8 mouse cellular contexts compared by ENCODE assay signal in the genomic region with DNA sequence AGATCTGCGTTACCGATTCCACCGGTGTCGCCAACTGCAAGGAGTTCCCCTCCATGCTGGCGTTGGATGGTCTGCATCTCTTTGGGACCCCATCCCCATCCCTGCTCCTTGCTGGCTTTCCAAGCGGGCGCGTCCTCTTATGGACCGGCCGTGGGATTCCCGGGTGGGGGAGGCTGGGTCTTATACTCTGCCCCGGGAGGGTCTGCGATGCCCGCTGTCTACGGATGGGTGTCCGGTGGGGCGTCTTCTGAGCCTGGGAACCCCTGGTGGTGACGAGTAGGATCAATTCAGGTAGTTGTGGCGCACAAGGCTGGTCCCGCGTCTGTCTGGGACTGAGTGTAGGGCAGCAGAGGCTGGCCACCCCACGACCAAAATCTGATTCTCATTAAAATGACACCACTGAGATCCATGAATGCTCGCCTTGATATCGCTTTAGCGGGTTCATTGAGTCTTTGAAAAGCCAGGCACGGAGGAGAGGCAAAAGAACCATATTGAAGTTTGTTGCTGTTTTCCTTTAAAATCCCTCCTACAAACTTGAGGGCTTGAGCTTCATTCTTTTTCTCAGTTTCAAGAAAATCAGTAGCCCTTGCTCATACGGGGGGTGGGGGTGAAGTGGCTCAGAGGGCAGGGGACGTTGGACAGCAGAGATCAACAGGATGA.
A peak's percentile ranks its signal among the peaks of the same experiment; 100 is the strongest.
DNase-seq lines count a peak whose midpoint lies in the region; ATAC-seq lines count a peak whose summit lies in the region.

No protein-coding gene starts in this region.

- H3K36me3 ChIP-seq in megakaryocyte, embryonic 14.5 days (replicated peaks; ENCODE audit: low read length), result no peaks in the 10 kb centered on the region
- H3K36me3 ChIP-seq in hindbrain, embryonic 15.5 days, result no peaks in the 10 kb centered on the region
- no peaks in the 10 kb centered on the region for H3K36me3 ChIP-seq in midbrain, embryonic 11.5 days (ENCODE audit: control insufficient read depth, insufficient read depth, low read length)

- no peak overlapping the region for H3K27ac ChIP-seq in hindbrain, embryonic 15.5 days (replicated peaks)
- no peak overlapping the region for H3K27ac ChIP-seq in midbrain, embryonic 11.5 days (ENCODE audit: low read depth, low read length)

- H3K9ac ChIP-seq in hindbrain, embryonic 15.5 days, result peak overlapping the region; percentile 44
- H3K9ac ChIP-seq in midbrain, embryonic 11.5 days (ENCODE audit: low read length), result peak overlapping the region; percentile 4

- H3K4me1 ChIP-seq in megakaryocyte, embryonic 14.5 days, result peaks cover 24% of the 10 kb centered on the region
- peaks cover 15% of the 10 kb centered on the region for H3K4me1 ChIP-seq in hindbrain, embryonic 15.5 days (replicated peaks)
- 0 out of 2 replicates have a peak, but pooled peaks cover 3% of the 10 kb centered on the region for H3K4me1 ChIP-seq in midbrain, embryonic 11.5 days (ENCODE audit: control insufficient read depth, insufficient read depth, low read length)

- DNase-seq in adrenal gland, postnatal 14 days, result peak; percentile 27
- no peak for DNase-seq in adrenal gland, adult 18-20 months (ENCODE audit: low spot score in 2 of 2)
- peak; percentile 93 for DNase-seq in midbrain, embryonic 11.5 days (ENCODE audit: low spot score, missing footprints)
- peak; percentile 45 to 58 for DNase-seq in thymus, postnatal 36 days
- no peak for DNase-seq in frontal cortex, postnatal 14 days (ENCODE audit: low spot score in 2 of 2)

- H3K9me3 ChIP-seq in megakaryocyte, embryonic 14.5 days, result no peaks in the 10 kb centered on the region
- no peaks in the 10 kb centered on the region for H3K9me3 ChIP-seq in hindbrain, embryonic 15.5 days
- H3K9me3 ChIP-seq in midbrain, embryonic 11.5 days (ENCODE audit: control insufficient read depth, low read length), result no peaks in the 10 kb centered on the region

- under 1% methylated on average over 28 of the region's 28 CpGs for WGBS in hindbrain, embryonic 15.5 days
- under 1% methylated on average over 28 of the region's 28 CpGs for WGBS in midbrain, embryonic 11.5 days

- H3K27me3 ChIP-seq in megakaryocyte, embryonic 14.5 days (replicated peaks), result peaks cover 66% of the 10 kb centered on the region
- peaks cover 33% of the 10 kb centered on the region for H3K27me3 ChIP-seq in hindbrain, embryonic 15.5 days
- H3K27me3 ChIP-seq in midbrain, embryonic 11.5 days (ENCODE audit: control insufficient read depth, insufficient read depth, low read length), result peaks cover 6% of the 10 kb centered on the region

- peak overlapping the region; percentile 97 for H3K4me2 ChIP-seq in hindbrain, embryonic 15.5 days
- H3K4me2 ChIP-seq in midbrain, embryonic 11.5 days, result peak overlapping the region; percentile 65

- no peak for ATAC-seq in megakaryocyte, adult 5-6 weeks (ENCODE audit: poor library complexity, severe bottlenecking)
- peak; percentile 46 for ATAC-seq in hindbrain, embryonic 15.5 days (ENCODE audit: low FRiP score, low read depth)
- peak; percentile 73 for ATAC-seq in midbrain, embryonic 11.5 days (ENCODE audit: low FRiP score)

- H3K4me3 ChIP-seq in megakaryocyte, embryonic 14.5 days (replicated peaks), result peak overlapping the region; percentile 90
- H3K4me3 ChIP-seq in hindbrain, embryonic 15.5 days, result peak overlapping the region; percentile 48
- peak overlapping the region; percentile 50 for H3K4me3 ChIP-seq in midbrain, embryonic 11.5 days (ENCODE audit: low read depth, low read length)

Comparison
In these comparisons a context has a peak if more than half of its experiments do, and no peak if none do; other contexts are left out.
1. DNase-seq: peak in adrenal gland, postnatal 14 days (single experiment), midbrain, embryonic 11.5 days (single experiment) and thymus, postnatal 36 days (2 of 2); none in adrenal gland, adult 18-20 months (0 of 2) and frontal cortex, postnatal 14 days (0 of 2).
2. Peak in every context shown above with its lines, with median percentiles within 50 percentile points of each other: H3K4me3 ChIP-seq.